Mouse (Mus musculus) CH12.LX (cell line): ENCODE results near the gene Abat. TPM values are rescaled to one million over a fixed set of nuclear protein-coding genes. Genes with fewer than 3 reads are reported as not detected.

ENCODE experiments used
- DNase-seq: peaks from one replicate; pipeline ENCODE4 v3.0.0-alpha.2; 2013; ENCODE audit errors: extremely low read depth
- H3K27ac ChIP-seq: 2 replicates; pipeline ENCODE4 v1.5.1; 2012; ENCODE audit warnings: low read depth, mild to moderate bottlenecking, control low read depth, moderate library complexity; ENCODE audit not compliant: insufficient read depth
- H3K27me3 ChIP-seq: replicated peaks from 2 replicates; pipeline ENCODE3; 2012; ENCODE audit warnings: inconsistent platforms
- H3K36me3 ChIP-seq, 2 experiments: replicated peaks in 1 of 2; 2 replicates each; pipeline versions ENCODE3 to v1.6.1; 2012; ENCODE audit warnings: inconsistent platforms in 1 of 2, low read length in 1 of 2, mild to moderate bottlenecking in 1 of 2, mixed read lengths in 1 of 2, moderate library complexity in 1 of 2; ENCODE audit not compliant: control insufficient read depth in 1 of 2, insufficient read depth in 1 of 2
- H3K4me1 ChIP-seq, 2 experiments: 2 replicates each; pipeline ENCODE4 v1.6.1; 2012; ENCODE audit warnings: inconsistent platforms in 1 of 2, moderate library complexity in 1 of 2; ENCODE audit not compliant: insufficient read depth in 2 of 2, control insufficient read depth in 1 of 2
- H3K4me2 ChIP-seq: 2 replicates; pipeline ENCODE4 v1.6.1; 2012; ENCODE audit warnings: low read depth, mild to moderate bottlenecking, control low read depth; ENCODE audit not compliant: poor library complexity, insufficient read depth, severe bottlenecking
- H3K4me3 ChIP-seq, 3 experiments: fragments of 150-350 bp in 1 of 3; sonication (generic) in 1 of 3; replicated peaks in 1 of 3; 2 replicates each; pipeline versions ENCODE3 to v1.5.1; 2011 to 2012; ENCODE audit warnings: low read depth in 2 of 3, low read length in 2 of 3, mild to moderate bottlenecking in 2 of 3, moderate library complexity in 2 of 3, control low read depth in 1 of 3, improper control_type of control experiment in 1 of 3, inconsistent platforms in 1 of 3, mixed read lengths in 1 of 3; ENCODE audit not compliant: poor library complexity in 1 of 3
- H3K79me2 ChIP-seq: replicated peaks from 2 replicates; pipeline ENCODE4 v1.6.1; 2012; ENCODE audit warnings: mild to moderate bottlenecking, moderate library complexity; ENCODE audit not compliant: control insufficient read depth, poor library complexity, insufficient read depth, severe bottlenecking; ENCODE audit errors: extremely low read depth
- H3K9ac ChIP-seq: 2 replicates; pipeline ENCODE4 v1.6.1; 2012; ENCODE audit warnings: low read depth, mild to moderate bottlenecking, control low read depth, moderate library complexity; ENCODE audit not compliant: insufficient read depth
- H3K9me3 ChIP-seq: replicated peaks from 2 replicates; pipeline ENCODE3; 2012; ENCODE audit warnings: low read length, inconsistent platforms, mixed read lengths
- BHLHE40 ChIP-seq: IDR thresholded peaks from 2 replicates; pipeline ENCODE4 v1.6.1; 2011; ENCODE audit warnings: mild to moderate bottlenecking, low read depth, low read length, improper control_type of control experiment
- E2F4 ChIP-seq: IDR thresholded peaks from 2 replicates; pipeline ENCODE4 v1.6.1; 2011; ENCODE audit warnings: low read depth, low read length, improper control_type of control experiment; ENCODE audit not compliant: insufficient replicate concordance
- EP300 ChIP-seq: IDR thresholded peaks from 2 replicates; pipeline ENCODE4 v1.6.1; 2011; ENCODE audit warnings: low read length, improper control_type of control experiment
- ETS1 ChIP-seq: conservative IDR thresholded peaks from 2 replicates; pipeline ENCODE4 v1.6.1; 2012; ENCODE audit warnings: low read depth, mild to moderate bottlenecking, inconsistent platforms, low read length, improper control_type of control experiment, moderate library complexity
- GABPA ChIP-seq: IDR thresholded peaks from 2 replicates; pipeline ENCODE4 v1.6.1; 2012; ENCODE audit warnings: low read depth, low read length, improper control_type of control experiment, inconsistent platforms; ENCODE audit not compliant: insufficient replicate concordance
- HCFC1 ChIP-seq: IDR thresholded peaks from 2 replicates; pipeline ENCODE4 v1.6.1; 2012; ENCODE audit warnings: low read depth, mild to moderate bottlenecking, inconsistent platforms, low read length, improper control_type of control experiment
- IRF4 ChIP-seq: IDR thresholded peaks from 2 replicates; pipeline ENCODE4 v1.6.1; 2014; ENCODE audit warnings: low read depth, mild to moderate bottlenecking, inconsistent platforms, low read length, improper control_type of control experiment
- MAZ ChIP-seq: IDR thresholded peaks from 2 replicates; pipeline ENCODE4 v1.6.1; 2012; ENCODE audit warnings: low read depth, mild to moderate bottlenecking, inconsistent platforms, low read length, improper control_type of control experiment, moderate library complexity
- MEF2A ChIP-seq: IDR thresholded peaks from 2 replicates; pipeline ENCODE4 v1.6.1; 2014; ENCODE audit warnings: low read depth, mild to moderate bottlenecking, inconsistent platforms, low read length, improper control_type of control experiment, borderline replicate concordance
- MYC ChIP-seq: IDR thresholded peaks from 2 replicates; pipeline ENCODE4 v1.6.1; 2011; ENCODE audit warnings: low read depth, mild to moderate bottlenecking, improper control_type of control experiment, low read length
- NELFE ChIP-seq: IDR thresholded peaks from 2 replicates; pipeline ENCODE4 v1.6.1; 2011; ENCODE audit warnings: low read depth, low read length, improper control_type of control experiment
- NRF1 ChIP-seq: IDR thresholded peaks from 2 replicates; pipeline ENCODE4 v1.6.1; 2014; ENCODE audit warnings: low read depth, mild to moderate bottlenecking, inconsistent platforms, low read length, improper control_type of control experiment, moderate library complexity
- PAX5 ChIP-seq: IDR thresholded peaks from 2 replicates; pipeline ENCODE4 v1.6.1; 2012; ENCODE audit warnings: low read length, inconsistent platforms, mixed read lengths
- POLR2AphosphoS2 ChIP-seq: IDR thresholded peaks from 2 replicates; pipeline ENCODE4 v1.6.1; 2011; ENCODE audit warnings: low read depth, low read length, improper control_type of control experiment
- RCOR1 ChIP-seq: conservative IDR thresholded peaks from 2 replicates; pipeline ENCODE4 v1.6.1; 2012; ENCODE audit warnings: low read depth, mild to moderate bottlenecking, inconsistent platforms, low read length, improper control_type of control experiment
- SMC3 ChIP-seq: IDR thresholded peaks from 2 replicates; pipeline ENCODE4 v1.6.1; 2011; ENCODE audit warnings: low read depth, low read length, improper control_type of control experiment
- TBP ChIP-seq: conservative IDR thresholded peaks from 2 replicates; pipeline ENCODE4 v1.6.1; 2011; ENCODE audit warnings: low read depth, low read length, improper control_type of control experiment
- TCF12 ChIP-seq: IDR thresholded peaks from 2 replicates; pipeline ENCODE4 v1.6.1; 2014; ENCODE audit warnings: low read depth, mild to moderate bottlenecking, inconsistent platforms, low read length, improper control_type of control experiment
- USF1 ChIP-seq: IDR thresholded peaks from 2 replicates; pipeline ENCODE4 v1.6.1; 2014; ENCODE audit warnings: low read depth, mild to moderate bottlenecking, inconsistent platforms, low read length, improper control_type of control experiment
- ZC3H11A ChIP-seq: IDR thresholded peaks from 2 replicates; pipeline ENCODE4 v1.6.1; 2012; ENCODE audit warnings: low read depth, mild to moderate bottlenecking, inconsistent platforms, low read length, improper control_type of control experiment
- ZNF384 ChIP-seq: IDR thresholded peaks from 2 replicates; pipeline ENCODE4 v1.6.1; 2012; ENCODE audit warnings: low read depth, low read length, improper control_type of control experiment, inconsistent platforms
- dilution Hi-C: fragments of 300-500 bp; cut with MboI; formaldehyde crosslinking; loops from 2 replicates; pipeline ENCODE4 v1.14.3; 2020; ENCODE audit warnings: low sequenced_read_pairs; ENCODE audit not compliant: extremely low pct_unique_long_range_greater_than_20kb, extremely low pct_ligation_motif_present
- in situ Hi-C: fragments of 300-500 bp; cut with MboI; formaldehyde crosslinking; loops from 3 replicates; pipeline ENCODE4 v1.14.3; 2019; ENCODE audit warnings: low sequenced_read_pairs, low pct_ligation_motif_present, low pct_unique_long_range_greater_than_20kb, mixed read lengths
- polyA plus RNA-seq: library from polyadenylated mRNA; unstranded; fragments of >175 nt; gene quantifications from 2 replicates; pipeline ENCODE4 v1.2.1, GENCODE M21; 2012; ENCODE audit warnings: low read depth; ENCODE audit not compliant: insufficient read length
- total RNA-seq, 2 experiments: library from RNA; depleted of rRNA; stranded (reverse); fragments of 300-350 nt in 1 of 2; fragments of >200 nt in 1 of 2; gene quantifications; 2 replicates each; pipeline ENCODE4 v1.2.3; 2012 to 2014

Abat gene
- total and polyA plus RNA-seq, 3 experiments: 0.17 TPM; not detected in 2

DNA sequence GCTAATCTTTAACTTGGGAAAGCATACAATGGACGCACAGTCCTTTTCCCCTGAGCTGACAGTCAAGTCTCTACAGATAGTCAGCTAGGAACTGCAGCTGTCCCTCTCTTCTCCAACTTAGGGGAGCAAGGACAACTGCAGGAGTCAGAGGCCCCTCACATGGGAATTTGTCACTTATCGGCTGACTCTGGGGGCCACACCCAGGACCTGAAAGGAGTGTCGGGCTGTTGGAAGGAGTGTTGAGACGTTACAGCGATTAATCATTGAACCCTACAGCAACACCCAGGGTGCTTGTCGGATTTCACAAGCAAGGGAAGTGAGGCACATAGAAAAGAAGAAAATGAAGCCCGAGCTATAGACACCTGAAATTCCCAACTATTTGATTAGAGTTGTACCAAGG is 12.6 kb downstream of the Abat start:
- DNase-seq: no peak
- H3K36me3 ChIP-seq: no peaks in the 10 kb centered on the region
- dilution Hi-C loops: no loop called here
- in situ Hi-C loops: no loop called here
- H3K79me2 ChIP-seq: no peaks in the 10 kb centered on the region
- TF ChIP-seq MAZ (no peak), ETS1 (no peak), E2F4 (no peak), MYC (no peak), RCOR1 (no peak), ZC3H11A (no peak), GABPA (no peak), EP300 (no peak), HCFC1 (no peak), POLR2AphosphoS2 (no peak), TBP (no peak), NELFE (no peak), MEF2A (no peak)
- TF ChIP-seq, all 38 proteins: peak for 0
- peaks cover 89% of the 10 kb centered on the region for H3K27me3 ChIP-seq
- no peak overlapping the region for H3K27ac ChIP-seq
- H3K9me3 ChIP-seq: no peaks in the 10 kb centered on the region
- H3K4me3 ChIP-seq: no peak overlapping the region
- H3K4me2 ChIP-seq: no peak overlapping the region
- H3K4me1 ChIP-seq: no peaks in the 10 kb centered on the region
- H3K9ac ChIP-seq: no peak overlapping the region

DNA sequence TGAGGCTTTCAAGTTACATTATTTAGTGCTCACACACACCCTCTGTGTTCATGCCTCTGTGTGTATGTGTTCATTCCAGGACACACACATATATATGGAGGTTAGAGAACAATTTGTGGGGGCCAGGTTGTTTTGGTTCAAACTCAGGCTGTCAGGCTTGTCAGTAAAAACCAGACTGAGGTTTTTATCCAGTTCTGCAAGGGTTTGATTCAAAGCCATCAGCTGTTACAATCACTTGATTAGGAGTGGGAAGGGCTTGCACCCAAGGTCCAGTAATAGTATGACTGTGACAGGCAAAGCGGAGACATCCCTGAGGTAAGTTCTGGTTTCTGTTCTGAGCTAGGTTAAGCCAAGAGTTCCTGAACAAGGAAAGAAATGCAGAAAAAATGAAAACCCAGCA is 16.2 kb downstream of the Abat start:
- H3K9me3 ChIP-seq: no peaks in the 10 kb centered on the region
- no peak overlapping the region for H3K27ac ChIP-seq
- no peak overlapping the region for H3K4me2 ChIP-seq
- H3K9ac ChIP-seq: no peak overlapping the region
- in situ Hi-C loops: no loop called here
- no peak for DNase-seq
- peaks cover 75% of the 10 kb centered on the region for H3K27me3 ChIP-seq
- H3K36me3 ChIP-seq: no peaks in the 10 kb centered on the region
- H3K79me2 ChIP-seq: no peaks in the 10 kb centered on the region
- H3K4me3 ChIP-seq: no peak overlapping the region
- no peaks in the 10 kb centered on the region for H3K4me1 ChIP-seq
- TF ChIP-seq PAX5: no peak
- TF ChIP-seq GABPA: no peak
- TF ChIP-seq TCF12: no peak
- no peak for TF ChIP-seq SMC3
- no peak for TF ChIP-seq IRF4
- no peak for TF ChIP-seq USF1
- no peak for TF ChIP-seq MAZ
- TF ChIP-seq ZC3H11A: no peak
- TF ChIP-seq ZNF384: no peak
- TF ChIP-seq EP300: no peak
- TF ChIP-seq NRF1: no peak
- no peak for TF ChIP-seq BHLHE40
- TF ChIP-seq HCFC1: no peak
- TF ChIP-seq, all 38 proteins: peak for 0
- dilution Hi-C loops: no loop called here
